In the genomic region with DNA sequence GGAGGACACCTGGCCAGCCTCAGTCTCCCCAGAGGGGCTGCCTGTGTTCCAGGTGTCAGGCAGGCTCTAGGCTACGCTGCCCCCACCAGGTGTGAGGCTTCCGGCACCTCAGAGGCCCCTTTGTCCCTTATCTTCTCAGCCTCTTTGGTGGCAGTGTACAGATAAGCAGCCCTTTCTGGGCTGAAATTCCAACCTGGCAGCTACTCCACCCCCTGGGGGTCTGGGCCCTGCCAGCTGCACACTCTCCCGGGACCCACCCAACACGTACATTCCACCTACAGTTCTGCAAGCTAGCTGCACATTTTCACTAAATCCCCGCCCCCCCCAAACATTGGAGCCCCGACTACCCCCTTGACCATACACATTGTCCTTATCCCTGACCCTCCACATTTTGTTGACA, we compare ENCODE assay signal across 12 mouse cellular contexts. TPM values are rescaled to one million over a fixed set of nuclear protein-coding genes. Genes with fewer than 3 reads are reported as not detected.
DNase-seq lines count a peak whose midpoint lies in the region; ATAC-seq lines count a peak whose summit lies in the region.
"Had no signal": no experiment of that assay in that cellular context is flagged by ENCODE, and none has a peak within 500 bp of the region (broad histone marks: within the 10 kb centered on the region; RNA-seq: fewer than 3 reads in every experiment).

No protein-coding gene starts in this region.

- H3K4me1 ChIP-seq in kidney, embryonic 16.5 days (ENCODE audit: insufficient read depth, low read length), result peaks cover 68% of the 10 kb centered on the region
- H3K4me1 ChIP-seq in embryonic facial prominence, embryonic 14.5 days (ENCODE audit: control insufficient read depth, insufficient read depth, low read length), result peaks cover 49% of the 10 kb centered on the region
- peaks cover 34% of the 10 kb centered on the region for H3K4me1 ChIP-seq in hindbrain, embryonic 15.5 days (replicated peaks)
- H3K4me1 ChIP-seq in midbrain, embryonic 15.5 days, result peaks cover 39% of the 10 kb centered on the region

- H3K9ac ChIP-seq in kidney, embryonic 16.5 days (replicated peaks; ENCODE audit: low read length), result peak overlapping the region; percentile 54
- no peak overlapping the region for H3K9ac ChIP-seq in embryonic facial prominence, embryonic 14.5 days (ENCODE audit: low read depth, low read length)
- H3K9ac ChIP-seq in hindbrain, embryonic 15.5 days, result no peak overlapping the region
- H3K9ac ChIP-seq in midbrain, embryonic 15.5 days, result no peak overlapping the region; the same call in 1 of the 2 replicates
- H3K9ac ChIP-seq: liver, embryonic 14.5 days had no signal

- 20% methylated on average over 6 of the region's 6 CpGs for whole genome bisulfite sequencing in kidney, embryonic 16.5 days
- 20% methylated on average over 6 of the region's 6 CpGs for WGBS in embryonic facial prominence, embryonic 14.5 days
- 17% methylated on average over 6 of the region's 6 CpGs for WGBS in hindbrain, embryonic 15.5 days
- WGBS in midbrain, embryonic 15.5 days, result 11% methylated on average over 6 of the region's 6 CpGs

- peak overlapping the region; percentile 90 for H3K27ac ChIP-seq in kidney, embryonic 16.5 days (ENCODE audit: low read length)
- H3K27ac ChIP-seq in embryonic facial prominence, embryonic 14.5 days (replicated peaks; ENCODE audit: low read depth, low read length), result peak overlapping the region; percentile 71
- H3K27ac ChIP-seq in hindbrain, embryonic 15.5 days (replicated peaks), result peak overlapping the region; percentile 69
- H3K27ac ChIP-seq in midbrain, embryonic 15.5 days, result peak overlapping the region; percentile 71
- H3K27ac ChIP-seq: liver, embryonic 14.5 days had no signal

- no peaks in the 10 kb centered on the region for H3K9me3 ChIP-seq in kidney, embryonic 16.5 days (ENCODE audit: low read length)
- no peaks in the 10 kb centered on the region for H3K9me3 ChIP-seq in embryonic facial prominence, embryonic 14.5 days (ENCODE audit: control insufficient read depth, low read length)
- no peaks in the 10 kb centered on the region for H3K9me3 ChIP-seq in hindbrain, embryonic 15.5 days
- no peaks in the 10 kb centered on the region for H3K9me3 ChIP-seq in midbrain, embryonic 15.5 days

- peak overlapping the region; percentile 50 for H3K4me2 ChIP-seq in kidney, embryonic 16.5 days (replicated peaks; ENCODE audit: low read depth, low read length)
- H3K4me2 ChIP-seq in embryonic facial prominence, embryonic 14.5 days (ENCODE audit: low read depth, low read length), result peak overlapping the region; percentile 48
- peak overlapping the region; percentile 33 for H3K4me2 ChIP-seq in hindbrain, embryonic 15.5 days
- peak overlapping the region; percentile 18; the same call in 1 of the 2 replicates for H3K4me2 ChIP-seq in midbrain, embryonic 15.5 days

- DNase-seq in kidney, adult 18-20 months, result no peak
- DNase-seq in embryonic facial prominence, embryonic 14.5 days (ENCODE audit: low spot score), result peak; percentile 65
- no peak for DNase-seq in frontal cortex, postnatal 36 days (ENCODE audit: low spot score in 2 of 2)
- DNase-seq in adipocyte (ENCODE audit: low spot score), result no peak
- DNase-seq: cerebellum, adult 9-10 months; right cerebral cortex, adult 18-20 months had no signal

- H3K4me3 ChIP-seq in kidney, embryonic 16.5 days (ENCODE audit: low read length), result no peak overlapping the region
- H3K4me3 ChIP-seq in embryonic facial prominence, embryonic 14.5 days (ENCODE audit: low read depth, low read length), result no peak overlapping the region
- H3K4me3 ChIP-seq in hindbrain, embryonic 15.5 days, result no peak overlapping the region
- no peak overlapping the region for H3K4me3 ChIP-seq in midbrain, embryonic 15.5 days

- H3K27me3 ChIP-seq in kidney, embryonic 16.5 days (ENCODE audit: insufficient read depth, low read length), result no peaks in the 10 kb centered on the region
- no peaks in the 10 kb centered on the region for H3K27me3 ChIP-seq in embryonic facial prominence, embryonic 14.5 days (replicated peaks; ENCODE audit: control insufficient read depth, insufficient read depth, low read length)
- no peaks in the 10 kb centered on the region for H3K27me3 ChIP-seq in hindbrain, embryonic 15.5 days
- H3K27me3 ChIP-seq in midbrain, embryonic 15.5 days (replicated peaks), result no peaks in the 10 kb centered on the region
- H3K27me3 ChIP-seq: Patski had no signal

- peak; percentile 69 for ATAC-seq in kidney, embryonic 16.5 days (ENCODE audit: low FRiP score, low TSS enrichment)
- peak; percentile 64 for ATAC-seq in embryonic facial prominence, embryonic 14.5 days (ENCODE audit: low read depth)
- peak; percentile 3; the same call in 1 of the 2 replicates for ATAC-seq in hindbrain, embryonic 15.5 days (ENCODE audit: low FRiP score, low read depth)
- peak; percentile 45 for ATAC-seq in midbrain, embryonic 15.5 days (replicated peaks)
- no peak for ATAC-seq in erythroblast, adult 5-6 weeks (replicated peaks; ENCODE audit: low FRiP score, poor library complexity, severe bottlenecking)

- H3K36me3 ChIP-seq in kidney, embryonic 16.5 days (ENCODE audit: insufficient read depth, low read length), result no peaks in the 10 kb centered on the region
- H3K36me3 ChIP-seq in embryonic facial prominence, embryonic 14.5 days (ENCODE audit: control insufficient read depth, insufficient read depth, low read length), result no peaks in the 10 kb centered on the region
- no peaks in the 10 kb centered on the region for H3K36me3 ChIP-seq in hindbrain, embryonic 15.5 days
- no peaks in the 10 kb centered on the region for H3K36me3 ChIP-seq in midbrain, embryonic 15.5 days (replicated peaks)

RNA-seq across cellular contexts. Expression of a gene that starts 13.0 kb away (rescaled TPM):
- polyA plus RNA-seq in kidney, embryonic 16.5 days (2015; fragmentation: Nextera tagmentation; extraction: Ambion mirVana), result 20.9 and 25.7 TPM in 2 replicates
- polyA plus RNA-seq in embryonic facial prominence, embryonic 14.5 days (2014; fragmentation: Nextera tagmentation; extraction: Ambion mirVana), result 32.8 and 36.9 TPM in 2 replicates
- polyA plus RNA-seq in hindbrain, embryonic 15.5 days (2015; fragmentation: Nextera tagmentation; extraction: Ambion mirVana), result 14.0 and 18.5 TPM in 2 replicates
- 26.0 and 31.2 TPM in 2 replicates for polyA plus RNA-seq in midbrain, embryonic 15.5 days (2015; fragmentation: Nextera tagmentation; extraction: Ambion mirVana)
- not detected in 2 replicates for total RNA-seq in erythroblast, adult 5-6 weeks (2015; ENCODE audit: low replicate concordance)
- not detected in 2 replicates for total RNA-seq in erythroblast, adult 5-6 weeks (2017; ENCODE audit: low replicate concordance)

RNA-seq across cellular contexts. Expression of a gene that starts 43.8 kb away (rescaled TPM):
- 2.8 and 3.0 TPM in 2 replicates for polyA plus RNA-seq in kidney, embryonic 16.5 days (2015; fragmentation: Nextera tagmentation; extraction: Ambion mirVana)
- 0.79 and 1.5 TPM in 2 replicates for polyA plus RNA-seq in embryonic facial prominence, embryonic 14.5 days (2014; fragmentation: Nextera tagmentation; extraction: Ambion mirVana)
- 2.0 and 3.6 TPM in 2 replicates for polyA plus RNA-seq in hindbrain, embryonic 15.5 days (2015; fragmentation: Nextera tagmentation; extraction: Ambion mirVana)
- 2.1 and 2.2 TPM in 2 replicates for polyA plus RNA-seq in midbrain, embryonic 15.5 days (2015; fragmentation: Nextera tagmentation; extraction: Ambion mirVana)
- not detected in 2 replicates for total RNA-seq in erythroblast, adult 5-6 weeks (2015; ENCODE audit: low replicate concordance)
- total RNA-seq in erythroblast, adult 5-6 weeks (2017; ENCODE audit: low replicate concordance), result not detected in 2 replicates

RNA-seq across cellular contexts. Expression of a gene that starts 47.5 kb away (rescaled TPM):
- 203 and 214 TPM in 2 replicates for polyA plus RNA-seq in kidney, embryonic 16.5 days (2015; fragmentation: Nextera tagmentation; extraction: Ambion mirVana)
- polyA plus RNA-seq in embryonic facial prominence, embryonic 14.5 days (2014; fragmentation: Nextera tagmentation; extraction: Ambion mirVana), result 145 and 159 TPM in 2 replicates
- 230 and 247 TPM in 2 replicates for polyA plus RNA-seq in hindbrain, embryonic 15.5 days (2015; fragmentation: Nextera tagmentation; extraction: Ambion mirVana)
- polyA plus RNA-seq in midbrain, embryonic 15.5 days (2015; fragmentation: Nextera tagmentation; extraction: Ambion mirVana), result 280 and 292 TPM in 2 replicates
- 204 and 296 TPM in 2 replicates for total RNA-seq in erythroblast, adult 5-6 weeks (2015; ENCODE audit: low replicate concordance)
- 507 and 635 TPM in 2 replicates for total RNA-seq in erythroblast, adult 5-6 weeks (2017; ENCODE audit: low replicate concordance)

RNA-seq across cellular contexts. Expression of a gene that starts 54.0 kb away (rescaled TPM):
- 12.4 and 12.9 TPM in 2 replicates for polyA plus RNA-seq in kidney, embryonic 16.5 days (2015; fragmentation: Nextera tagmentation; extraction: Ambion mirVana)
- polyA plus RNA-seq in embryonic facial prominence, embryonic 14.5 days (2014; fragmentation: Nextera tagmentation; extraction: Ambion mirVana), result 7.0 and 7.8 TPM in 2 replicates
- 41.4 and 43.3 TPM in 2 replicates for polyA plus RNA-seq in hindbrain, embryonic 15.5 days (2015; fragmentation: Nextera tagmentation; extraction: Ambion mirVana)
- polyA plus RNA-seq in midbrain, embryonic 15.5 days (2015; fragmentation: Nextera tagmentation; extraction: Ambion mirVana), result 31.8 and 40.4 TPM in 2 replicates
- not detected in 2 replicates for total RNA-seq in erythroblast, adult 5-6 weeks (2015; ENCODE audit: low replicate concordance)
- total RNA-seq in erythroblast, adult 5-6 weeks (2017; ENCODE audit: low replicate concordance), result not detected in 2 replicates
